Mouse (Mus musculus) lung, embryonic 15.5 days (tissue): ENCODE results near the gene Amer2. TPM values are rescaled to one million over a fixed set of nuclear protein-coding genes. Genes with fewer than 3 reads are reported as not detected.
"Not testable (repeated sequence)": the region's sequence is repeated elsewhere in the genome, so short reads cannot be mapped to it uniquely, and the experiment has no call there.

Experiments used
- ATAC-seq: fragments of 200-750 bp; cut with Nextera tagmentation; 2 replicates; pipeline ENCODE4 v1.8.0; 2017; ENCODE audit warnings: moderate number of reproducible peaks, borderline replicate concordance; ENCODE audit not compliant: low FRiP score, low TSS enrichment; ENCODE audit errors: extremely low read depth
- H3K27ac ChIP-seq: fragments of 300-500 bp; sonication (generic); 2 replicates; pipeline ENCODE4 v1.5.1; 2015; ENCODE audit warnings: moderate library complexity, mild to moderate bottlenecking, inconsistent platforms
- H3K27me3 ChIP-seq: fragments of 300-500 bp; sonication (generic); 2 replicates; pipeline ENCODE4 v1.6.1; 2015; ENCODE audit warnings: inconsistent platforms
- H3K36me3 ChIP-seq: fragments of 300-500 bp; sonication (generic); 2 replicates; pipeline ENCODE4 v1.6.1; 2015; ENCODE audit warnings: inconsistent platforms
- H3K4me1 ChIP-seq: fragments of 300-500 bp; sonication (generic); 2 replicates; pipeline ENCODE4 v1.6.1; 2015; ENCODE audit warnings: inconsistent platforms
- H3K4me2 ChIP-seq: fragments of 300-500 bp; sonication (generic); 2 replicates; pipeline ENCODE4 v1.6.1; 2015; ENCODE audit warnings: inconsistent platforms, mild to moderate bottlenecking, moderate library complexity
- H3K4me3 ChIP-seq: fragments of 300-500 bp; sonication (generic); 2 replicates; pipeline ENCODE4 v1.5.1; 2015; ENCODE audit warnings: mild to moderate bottlenecking, inconsistent platforms
- H3K9ac ChIP-seq: fragments of 300-500 bp; sonication (generic); 2 replicates; pipeline ENCODE4 v1.6.1; 2015; ENCODE audit warnings: inconsistent platforms
- H3K9me3 ChIP-seq: fragments of 300-500 bp; sonication (generic); 2 replicates; pipeline ENCODE4 v1.6.1; 2016; ENCODE audit warnings: inconsistent platforms
- WGBS: fragments of 180-500 bp; shearing (Covaris S2); methylation state at CpG from one replicate; pipeline ENCODE4 v1.1.7; 2015; 5-methylcytosine and 5-hydroxymethylcytosine counted together
- polyA plus RNA-seq: library from polyadenylated mRNA; unstranded; fragments of >200 nt; fragmentation: Nextera tagmentation; extraction: Ambion mirVana; gene quantifications from 2 replicates; pipeline ENCODE4 v1.2.1, GENCODE M21; 2015

The Amer2 gene
- 1.4 TPM in 2 replicates for polyA plus RNA-seq

DNA sequence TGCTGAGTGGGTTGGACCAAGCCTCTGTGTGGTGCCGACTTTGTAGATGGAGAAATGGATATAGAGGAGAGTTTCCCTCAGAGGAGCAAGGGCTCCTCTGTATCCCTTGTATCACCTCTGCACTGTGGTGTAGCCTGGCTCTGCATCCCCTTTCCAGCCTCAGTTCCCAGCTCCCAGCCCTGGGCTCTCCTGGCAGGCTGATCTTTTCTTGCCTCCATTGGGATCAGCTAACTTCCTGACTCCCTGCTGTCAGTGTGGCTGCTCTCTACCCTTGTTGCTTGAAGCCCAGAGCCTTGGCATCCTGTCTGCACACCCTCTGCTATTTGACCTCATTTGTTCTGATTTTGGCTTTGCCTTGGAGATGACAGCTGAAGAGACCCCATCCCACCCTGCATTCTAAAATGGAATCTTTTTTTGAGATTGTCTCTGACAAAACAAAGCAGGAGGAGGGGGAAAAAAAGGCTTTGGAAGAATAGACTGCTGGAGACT lies at the start of gene Amer2:
Gene Amer2 (plus strand): TSS at position 439 of the 489 bp plus-strand sequence.
- H3K27ac ChIP-seq: no peak within 1 kb of the TSS
- H3K9me3 ChIP-seq: no peaks in the 10 kb centered on the region
- peaks cover 5% of the 10 kb centered on the region for H3K4me1 ChIP-seq
- no peak within 1 kb of the TSS for H3K9ac ChIP-seq
- no peaks in the 10 kb centered on the region for H3K36me3 ChIP-seq
- no peak within 1 kb of the TSS for H3K4me2 ChIP-seq
- no peak within 1 kb of the TSS for H3K4me3 ChIP-seq
- no peak for ATAC-seq
- peaks cover 15% of the 10 kb centered on the region for H3K27me3 ChIP-seq
- 54% methylated on average over 1 of the region's 1 CpGs for WGBS

DNA sequence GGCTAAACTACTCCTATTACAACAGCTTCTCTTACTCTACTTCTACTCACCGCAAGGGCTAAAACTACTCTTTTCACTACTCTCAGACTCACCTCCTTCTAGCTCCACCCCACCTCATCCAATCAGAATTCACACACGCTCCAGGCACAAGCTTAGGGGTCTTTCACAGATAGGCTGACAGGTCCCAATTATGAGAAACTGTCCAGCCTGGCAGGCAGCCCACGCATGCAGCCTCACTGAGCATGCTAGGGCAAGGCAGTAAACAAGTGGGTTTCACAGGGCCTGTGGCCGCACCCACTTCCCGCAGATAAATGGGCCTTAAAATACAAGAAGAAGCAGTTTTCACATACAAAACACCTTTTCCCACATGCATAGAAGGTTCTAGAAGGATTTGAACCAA lies 33.1 kb upstream of the Amer2 start:
- H3K4me1 ChIP-seq, H3K27ac ChIP-seq, ATAC-seq, H3K9ac ChIP-seq, H3K4me2 ChIP-seq, H3K4me3 ChIP-seq, H3K9me3 ChIP-seq, H3K27me3 ChIP-seq, H3K36me3 ChIP-seq: not testable (repeated sequence)
- WGBS: 74% methylated on average over 5 of the region's 5 CpGs

DNA sequence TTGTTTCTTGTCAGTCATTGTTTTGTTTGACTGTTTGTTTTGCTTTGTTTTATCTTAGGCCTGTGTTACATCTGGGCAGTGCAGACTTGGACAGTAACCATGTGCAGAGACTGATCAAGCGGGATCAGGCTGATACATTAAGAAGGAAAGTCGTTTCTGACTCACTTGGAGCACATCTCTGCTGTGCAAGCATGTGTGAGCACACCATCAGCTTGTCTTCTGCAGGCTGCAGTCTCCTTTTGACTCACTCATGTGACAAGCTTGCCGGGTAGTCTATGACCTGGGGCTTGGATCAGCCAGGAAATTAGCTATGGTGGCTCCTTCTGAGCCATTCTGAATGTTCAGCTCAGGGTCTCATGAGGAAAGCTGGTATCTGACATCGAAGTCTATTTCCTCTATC lies 32.5 kb upstream of the Amer2 start:
- no peak overlapping the region for H3K4me2 ChIP-seq

DNA sequence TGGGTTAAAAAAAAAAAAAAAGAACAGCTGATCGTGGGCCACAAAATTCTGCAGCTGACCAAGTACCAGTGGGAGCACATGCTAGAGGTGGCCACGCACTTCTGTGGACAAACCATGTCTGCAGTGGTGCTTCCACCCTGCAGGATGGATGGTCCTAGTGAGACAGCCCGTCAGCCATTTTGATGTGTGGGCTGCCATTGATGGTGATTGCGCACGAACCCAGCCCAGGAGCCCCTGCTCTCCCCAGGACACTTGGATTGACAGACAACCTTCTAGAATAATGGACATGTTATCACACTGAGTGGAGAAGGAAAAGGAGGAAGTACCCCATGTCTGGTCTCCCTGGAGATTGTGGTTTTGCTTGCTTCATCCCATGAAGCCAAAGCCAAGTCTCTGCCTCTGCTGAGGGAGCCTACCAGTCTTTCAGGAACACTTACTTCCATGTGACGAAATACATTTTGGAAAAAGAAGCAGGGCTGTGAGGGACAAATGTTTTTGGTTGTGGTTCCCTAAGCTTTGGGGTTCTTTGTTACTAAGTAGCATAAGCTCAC lies 27.7 kb upstream of the Amer2 start:
- no peak for ATAC-seq
- no peak overlapping the region for H3K4me2 ChIP-seq
- no peaks in the 10 kb centered on the region for H3K9me3 ChIP-seq
- no peaks in the 10 kb centered on the region for H3K36me3 ChIP-seq
- WGBS: 78% methylated on average over 6 of the region's 6 CpGs
- H3K4me3 ChIP-seq: no peak overlapping the region
- H3K27me3 ChIP-seq: no peaks in the 10 kb centered on the region
- H3K4me1 ChIP-seq: no peaks in the 10 kb centered on the region
- H3K9ac ChIP-seq: no peak overlapping the region
- H3K27ac ChIP-seq: no peak overlapping the region

More for the DNA sequence above, 32.5 kb upstream of the Amer2 start:
- ATAC-seq: no peak
- WGBS: 67% methylated on average over 4 of the region's 4 CpGs
- no peak overlapping the region for H3K4me3 ChIP-seq
- H3K4me1 ChIP-seq: no peaks in the 10 kb centered on the region
- no peaks in the 10 kb centered on the region for H3K36me3 ChIP-seq
- H3K27ac ChIP-seq: no peak overlapping the region
- no peak overlapping the region for H3K9ac ChIP-seq
- H3K27me3 ChIP-seq: no peaks in the 10 kb centered on the region
- H3K9me3 ChIP-seq: no peaks in the 10 kb centered on the region

DNA sequence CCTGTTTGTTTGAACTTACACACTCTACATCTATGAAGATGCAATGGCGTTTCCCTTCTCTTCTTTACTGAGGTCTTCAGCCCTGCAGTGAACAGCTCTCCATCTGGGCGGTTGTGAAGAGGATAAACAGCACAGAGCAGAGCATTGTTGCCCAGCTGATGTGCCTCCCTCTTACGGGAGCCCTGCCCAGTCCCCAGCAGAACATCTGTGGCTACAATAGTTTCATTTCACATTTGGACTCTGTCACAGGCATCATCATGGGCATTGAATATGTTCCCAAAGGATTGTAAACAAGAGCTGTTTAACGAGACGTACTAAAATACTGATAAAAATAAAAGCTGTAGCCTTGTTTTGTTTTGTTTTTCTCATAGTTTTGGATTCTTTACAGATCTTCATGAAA lies 14.7 kb upstream of the Amer2 start:
- no peaks in the 10 kb centered on the region for H3K27me3 ChIP-seq
- H3K9me3 ChIP-seq: no peaks in the 10 kb centered on the region
- no peak overlapping the region for H3K9ac ChIP-seq
- H3K4me3 ChIP-seq: no peak overlapping the region
- H3K27ac ChIP-seq: no peak overlapping the region
- no peak overlapping the region for H3K4me2 ChIP-seq
- 61% methylated on average over 5 of the region's 5 CpGs for WGBS
- no peaks in the 10 kb centered on the region for H3K4me1 ChIP-seq
- ATAC-seq: no peak
- H3K36me3 ChIP-seq: no peaks in the 10 kb centered on the region

DNA sequence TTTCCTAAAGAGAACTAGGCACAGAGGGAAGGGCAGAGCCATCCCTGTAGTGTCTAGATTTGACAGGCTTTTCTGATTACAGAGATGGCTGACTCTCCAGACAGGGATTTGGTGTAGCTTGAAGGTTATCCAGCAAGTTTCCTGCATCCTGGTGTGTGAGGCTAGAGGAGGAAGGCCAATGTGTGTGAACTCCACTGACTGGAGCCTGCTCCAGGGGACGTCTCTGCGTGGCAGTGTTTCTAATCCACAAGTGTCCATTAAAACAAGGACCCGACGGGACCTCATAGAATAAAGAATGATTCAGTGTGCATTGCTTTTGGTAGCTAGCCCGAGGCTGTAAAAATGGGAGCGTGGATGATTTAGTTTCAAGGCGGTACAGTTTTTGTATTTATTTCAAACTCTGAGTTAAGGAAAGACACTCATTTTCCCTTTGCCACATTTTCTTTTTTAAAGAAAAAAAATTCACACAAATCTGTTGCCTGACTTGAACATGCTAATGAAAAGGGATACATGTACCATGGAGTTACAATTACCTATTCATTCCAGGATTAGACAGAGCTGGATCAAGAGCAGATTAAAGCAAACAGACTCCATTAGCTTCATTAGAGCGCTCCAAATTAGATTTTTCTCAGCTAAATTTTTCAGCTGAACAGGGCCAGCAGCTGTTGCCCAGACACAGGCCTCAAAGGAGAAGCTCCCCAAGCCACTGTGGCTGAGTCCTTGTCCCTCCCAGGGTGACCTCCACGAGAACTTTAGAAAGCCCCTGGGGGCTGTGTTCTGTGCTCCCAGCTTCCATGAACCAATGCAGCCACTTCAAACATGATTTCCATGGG lies 11.5 kb upstream of the Amer2 start:
- Histone ChIP-seq H3K9ac (no peak overlapping the region), H3K4me1 (no peaks in the 10 kb centered on the region), H3K4me3 (no peak overlapping the region), H3K36me3 (no peaks in the 10 kb centered on the region), H3K9me3 (no peaks in the 10 kb centered on the region), H3K4me2 (no peak overlapping the region), H3K27ac (no peak overlapping the region), H3K27me3 (no peaks in the 10 kb centered on the region)
- 76% methylated on average over 9 of the region's 9 CpGs for WGBS
- ATAC-seq: no peak

DNA sequence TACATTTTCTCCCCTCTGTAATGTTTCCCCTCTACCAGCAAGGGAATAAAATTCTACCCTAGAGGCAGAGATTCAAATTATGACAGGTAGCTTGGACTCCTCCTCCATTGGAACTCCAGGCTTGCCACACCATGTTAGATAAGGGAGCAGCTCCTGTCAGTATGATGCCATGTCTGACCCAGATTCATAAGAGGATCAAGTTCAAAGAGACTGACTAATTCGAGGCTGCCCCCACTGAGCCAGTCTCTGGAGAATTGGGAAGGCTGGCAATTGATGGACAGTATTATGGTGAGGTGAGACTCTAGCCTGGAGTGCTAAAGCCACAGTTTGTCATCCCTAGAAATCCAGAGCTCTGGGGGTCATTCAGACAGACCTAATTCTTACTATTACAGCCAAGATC lies 6.3 kb upstream of the Amer2 start:
- H3K27me3 ChIP-seq: no peaks in the 10 kb centered on the region
- H3K9ac ChIP-seq: no peak overlapping the region
- H3K36me3 ChIP-seq: no peaks in the 10 kb centered on the region
- no peak overlapping the region for H3K4me2 ChIP-seq
- H3K4me1 ChIP-seq: no peaks in the 10 kb centered on the region
- no peak overlapping the region for H3K4me3 ChIP-seq
- H3K27ac ChIP-seq: no peak overlapping the region
- no peak for ATAC-seq
- 56% methylated on average over 1 of the region's 1 CpGs for whole genome bisulfite sequencing
- H3K9me3 ChIP-seq: no peaks in the 10 kb centered on the region

DNA sequence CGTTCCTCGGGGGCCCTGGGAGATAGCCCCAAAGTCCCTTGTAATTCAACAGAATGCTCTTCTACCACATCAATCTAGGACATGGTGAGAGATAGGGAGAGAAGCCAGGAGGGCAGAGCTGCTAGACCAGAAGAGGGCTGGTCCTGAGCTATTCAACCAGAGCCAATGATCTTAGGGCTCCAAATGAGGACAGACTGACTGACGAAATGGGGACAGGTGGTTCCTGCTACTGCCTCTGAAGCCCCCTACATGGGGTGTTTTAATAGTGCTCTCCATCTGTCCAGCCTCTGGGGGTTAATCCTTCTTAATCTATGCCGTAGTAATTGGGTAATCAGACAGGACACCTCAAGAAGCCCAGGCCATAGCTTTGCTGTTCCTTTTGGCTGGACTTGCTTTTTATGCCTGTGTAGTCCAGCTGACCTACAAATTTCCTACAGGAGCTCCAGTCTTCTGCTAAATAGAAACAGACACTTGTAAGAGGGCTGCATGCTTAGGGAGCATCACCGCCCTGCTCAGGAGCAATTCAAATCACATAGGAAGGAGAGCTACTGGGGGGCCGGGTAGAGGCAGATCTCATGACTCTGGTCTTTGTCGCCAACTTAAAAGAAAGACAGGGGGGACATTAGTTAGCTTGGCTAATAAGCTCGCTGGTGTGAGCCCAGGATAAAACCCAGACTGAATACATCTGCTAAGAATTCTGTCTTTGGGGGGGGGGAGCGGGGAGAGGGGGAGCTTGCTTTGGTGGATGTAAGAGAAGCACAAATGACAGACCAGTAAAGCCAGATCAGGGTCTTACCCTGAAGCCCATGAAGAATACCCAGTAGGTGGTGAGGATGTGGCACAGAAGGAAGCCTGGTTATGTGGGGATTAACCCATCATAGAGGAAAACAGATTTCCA lies 4.0 kb upstream of the Amer2 start:
- Histone ChIP-seq H3K9me3 (no peaks in the 10 kb centered on the region), H3K27ac (no peak overlapping the region), H3K36me3 (no peaks in the 10 kb centered on the region), H3K4me1 (no peaks in the 10 kb centered on the region), H3K9ac (no peak overlapping the region), H3K4me3 (no peak overlapping the region), H3K4me2 (no peak overlapping the region), H3K27me3 (no peaks in the 10 kb centered on the region)
- ATAC-seq: no peak
- WGBS: 66% methylated on average over 9 of the region's 9 CpGs

DNA sequence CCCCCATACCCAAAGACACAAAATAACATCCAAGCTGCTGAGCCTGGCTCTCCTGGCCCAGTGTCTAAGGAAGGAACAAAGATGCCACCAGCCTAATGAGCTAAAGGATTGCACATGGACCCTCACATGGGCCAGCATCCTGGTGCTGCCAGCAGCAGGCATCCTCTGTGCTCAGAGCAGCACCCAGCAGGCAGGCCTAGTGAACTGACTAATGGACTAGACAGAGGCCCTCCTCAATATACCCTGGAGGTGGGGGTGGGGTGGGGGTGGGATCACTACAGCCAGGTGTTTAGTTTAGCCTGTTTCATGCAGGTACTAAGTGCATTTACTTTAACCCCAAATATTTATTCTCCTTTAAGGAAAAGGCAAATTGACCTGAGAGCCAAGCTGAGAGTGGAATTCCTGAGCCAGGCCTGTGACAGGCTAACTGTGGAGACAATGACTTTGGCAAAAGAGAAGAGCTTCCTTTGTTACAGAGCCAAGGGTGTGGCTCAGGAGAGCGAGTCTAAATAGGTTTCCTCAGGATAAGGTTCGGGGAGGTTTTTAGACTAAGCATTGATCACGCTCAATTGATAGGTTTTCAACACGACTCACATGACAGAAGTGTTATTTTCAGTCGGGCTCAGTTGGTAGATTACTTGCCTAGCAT lies 3.3 kb upstream of the Amer2 start:
- ATAC-seq: no peak
- Histone ChIP-seq H3K27me3 (no peaks in the 10 kb centered on the region), H3K36me3 (no peaks in the 10 kb centered on the region), H3K27ac (no peak overlapping the region), H3K4me1 (no peaks in the 10 kb centered on the region), H3K4me2 (no peak overlapping the region), H3K9ac (no peak overlapping the region), H3K4me3 (no peak overlapping the region), H3K9me3 (no peaks in the 10 kb centered on the region)
- WGBS: 44% methylated on average over 5 of the region's 5 CpGs

DNA sequence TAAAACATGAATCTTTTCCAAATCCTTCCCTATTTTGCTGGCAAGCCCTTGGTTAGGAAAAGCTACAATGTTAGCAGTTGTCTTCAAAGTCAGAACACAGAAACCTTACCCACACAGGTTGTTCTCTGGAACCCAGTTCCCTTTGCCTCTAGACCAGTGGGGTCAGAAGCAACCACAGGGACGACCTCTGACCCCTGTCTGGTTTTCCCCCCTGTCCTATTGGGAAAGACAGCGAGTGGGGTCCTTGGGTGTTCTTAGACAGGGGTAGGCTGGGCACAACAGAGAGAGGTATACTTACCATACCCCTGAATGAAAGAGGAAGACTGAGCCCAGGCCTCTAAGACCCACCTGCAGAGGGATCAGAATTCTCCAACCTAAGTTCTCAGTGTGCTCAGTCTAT lies 4.0 kb downstream of the Amer2 start:
- Histone ChIP-seq H3K27ac (no peak overlapping the region), H3K4me3 (no peak overlapping the region), H3K27me3 (peaks cover 39% of the 10 kb centered on the region), H3K4me2 (no peak overlapping the region), H3K4me1 (peaks cover 10% of the 10 kb centered on the region), H3K9ac (no peak overlapping the region), H3K36me3 (no peaks in the 10 kb centered on the region), H3K9me3 (no peaks in the 10 kb centered on the region)
- WGBS: 82% methylated on average over 2 of the region's 2 CpGs
- ATAC-seq: no peak

DNA sequence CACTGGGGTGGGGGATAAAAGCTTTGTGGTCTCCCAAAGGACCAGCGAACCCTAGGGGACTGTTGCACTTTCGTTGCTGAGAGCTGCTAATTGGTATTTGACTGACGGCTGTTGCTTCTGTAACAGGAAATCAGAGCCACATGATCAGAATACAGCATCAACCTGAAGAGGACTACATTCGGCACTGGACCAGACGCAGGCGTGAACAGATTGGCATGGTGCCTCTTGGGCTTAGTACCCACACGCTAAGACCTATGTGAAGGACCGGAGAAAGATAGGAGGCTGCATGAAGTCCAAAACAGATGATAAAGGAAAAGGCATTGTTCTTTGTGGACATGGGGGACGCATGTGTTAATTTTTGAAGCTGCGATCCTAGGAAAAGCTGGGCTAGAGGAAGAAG lies 4.5 kb downstream of the Amer2 start:
- no peak for ATAC-seq
- peaks cover 39% of the 10 kb centered on the region for H3K27me3 ChIP-seq

More for the DNA sequence above, 4.5 kb downstream of the Amer2 start:
- Histone ChIP-seq H3K9me3 (no peaks in the 10 kb centered on the region), H3K27ac (no peak overlapping the region), H3K36me3 (no peaks in the 10 kb centered on the region), H3K4me3 (peak overlapping the region; percentile 51), H3K4me2 (peak overlapping the region; percentile 91), H3K4me1 (peaks cover 10% of the 10 kb centered on the region), H3K9ac (no peak overlapping the region)
- WGBS: 36% methylated on average over 10 of the region's 10 CpGs
